Mouse (Mus musculus) monocyte, adult 59 days (primary cell): ENCODE measurements around the gene Glipr2. TPM values are rescaled to one million over a fixed set of nuclear protein-coding genes. Genes with fewer than 3 reads are reported as not detected.

ENCODE experiments used
- total RNA-seq, 2 experiments: library from RNA; stranded (reverse); gene quantifications; one replicate each; pipeline ENCODE4 v1.2.4; 2023

Glipr2 gene
- 100 to 1,000 TPM in 1 of 2 experiments, 10 to 100 TPM in 1; 88.0 to 102 TPM for total RNA-seq

DNA sequence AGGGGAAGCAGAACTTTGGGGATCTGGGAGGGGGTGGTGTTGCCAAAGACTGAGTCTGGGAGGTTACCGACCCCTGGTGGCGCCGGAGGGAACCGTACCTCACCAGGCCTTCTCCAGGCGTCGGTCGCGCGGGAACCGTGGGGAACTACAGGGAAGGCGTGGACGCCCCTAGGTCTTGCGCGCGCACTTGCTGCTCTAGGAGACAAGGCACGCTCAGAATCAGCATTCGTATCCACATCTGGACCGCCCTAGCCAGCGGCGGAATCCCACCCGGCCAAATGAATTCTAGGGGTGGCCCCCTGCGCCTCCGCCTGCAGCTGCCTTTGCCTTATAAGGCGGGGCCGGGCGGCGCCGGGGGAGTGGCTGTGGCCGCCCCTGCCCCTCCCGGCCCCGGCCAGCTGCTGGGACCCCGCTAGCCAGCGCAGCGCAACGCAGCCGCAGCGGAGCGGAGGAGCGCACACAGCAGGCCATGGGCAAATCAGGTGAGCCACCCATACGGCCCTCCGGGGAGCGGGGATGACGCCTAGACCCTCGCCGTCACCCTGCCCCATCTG lies at the start of gene Glipr2:
Gene Glipr2 (plus strand): TSS at position 110 of the 554 bp plus-strand sequence.

DNA sequence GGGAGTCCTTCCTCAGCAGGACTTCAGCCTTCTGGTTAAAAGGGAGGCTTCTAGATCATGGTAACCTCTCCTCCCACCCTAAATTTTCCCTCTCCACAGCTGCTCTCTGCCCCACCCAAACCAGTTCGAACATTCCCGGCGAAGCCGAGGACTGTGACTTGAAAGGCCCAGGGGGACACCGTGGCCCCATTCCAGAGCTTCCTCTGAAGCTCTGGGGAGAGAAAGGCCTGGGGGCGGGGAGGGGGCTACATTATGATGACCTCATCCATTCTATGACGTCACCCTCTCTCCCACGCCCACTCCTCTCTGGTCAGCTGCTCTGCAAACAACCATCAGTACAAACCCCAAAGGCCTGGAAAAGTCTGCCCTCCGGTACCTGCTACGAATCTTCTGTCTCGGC lies 26.0 kb downstream of the Glipr2 start, which contains the start of gene Ccin:
Gene Ccin (plus strand): TSS at position 303 of the 400 bp plus-strand sequence.

DNA sequence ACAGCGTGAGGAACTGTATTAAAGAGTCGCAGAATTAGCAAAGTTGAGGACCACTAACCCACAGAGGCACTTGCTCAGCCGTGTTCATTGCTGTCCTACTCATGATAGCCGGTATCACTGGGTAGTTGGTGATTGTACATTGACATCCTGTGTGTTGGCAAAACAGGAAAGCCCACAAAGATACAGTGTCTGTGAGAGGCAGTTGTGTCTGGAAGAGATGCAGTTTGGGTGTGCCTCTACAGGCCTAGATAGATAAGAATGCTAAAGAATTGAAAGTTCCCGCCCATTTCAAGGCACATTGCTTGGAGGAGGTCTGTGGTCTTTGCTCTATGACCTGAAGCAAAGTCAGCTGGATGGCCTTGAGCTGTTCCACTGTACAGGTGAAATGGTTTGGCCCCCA lies 46.9 kb downstream of the Glipr2 start, which contains the start of gene Clta:
Gene Clta (plus strand): TSS at position 327 of the 400 bp plus-strand sequence.

Other genes starting within 250 kb of the Glipr2 start
- not detected for gene Olfr71, start 247.1 kb upstream of the Glipr2 start, total RNA-seq
- not detected for gene Hrct1, start 230.2 kb upstream of the Glipr2 start, total RNA-seq
- not detected for gene Spaar, start 227.4 kb upstream of the Glipr2 start, total RNA-seq
- not detected for gene Olfr159, start 186.4 kb upstream of the Glipr2 start, total RNA-seq
- gene Olfr156, start 133.5 kb upstream of the Glipr2 start, total RNA-seq, result not detected
- not detected for gene Olfr157, start 117.2 kb upstream of the Glipr2 start, total RNA-seq
- gene Olfr155, start 105.8 kb upstream of the Glipr2 start, total RNA-seq, result not detected
- under 1 TPM; 0.18 to 0.39 TPM for gene Reck, start 81.9 kb upstream of the Glipr2 start, total RNA-seq
- gene Ccin, start 26.1 kb downstream of the Glipr2 start, total RNA-seq, result 1 to 10 TPM; 2.7 to 4.5 TPM
- gene Clta, start 47.1 kb downstream of the Glipr2 start, total RNA-seq, result 100 to 1,000 TPM; 299 to 312 TPM
- gene Gne, start 126.8 kb downstream of the Glipr2 start, total RNA-seq, result 10 to 100 TPM; 27.1 to 30.3 TPM